Mouse (Mus musculus) spleen, adult 18-20 months (tissue): ENCODE measurements at regions not wholly inside any gene's neighbourhood (a gene's known extent, or its start where the extent isn't known, plus 50 kb on each side); places are given as distances from the start of the nearest gene placed in this dataset.

ENCODE experiments used
- DNase-seq, 2 experiments: peaks; one replicate each; pipeline ENCODE4 v3.0.0; 2022; ENCODE audit warnings: mixed read lengths in 2 of 2

GRCm38 (mm10) chr5:138875180-138876076 lies 55.5 kb downstream of the Gm5294 start:
- no peak for DNase-seq

- DNase-seq, result no peak
Measured at GRCm38 (mm10) chr5:138881649-138882226, 61.9 kb downstream of the Gm5294 start.

DNA sequence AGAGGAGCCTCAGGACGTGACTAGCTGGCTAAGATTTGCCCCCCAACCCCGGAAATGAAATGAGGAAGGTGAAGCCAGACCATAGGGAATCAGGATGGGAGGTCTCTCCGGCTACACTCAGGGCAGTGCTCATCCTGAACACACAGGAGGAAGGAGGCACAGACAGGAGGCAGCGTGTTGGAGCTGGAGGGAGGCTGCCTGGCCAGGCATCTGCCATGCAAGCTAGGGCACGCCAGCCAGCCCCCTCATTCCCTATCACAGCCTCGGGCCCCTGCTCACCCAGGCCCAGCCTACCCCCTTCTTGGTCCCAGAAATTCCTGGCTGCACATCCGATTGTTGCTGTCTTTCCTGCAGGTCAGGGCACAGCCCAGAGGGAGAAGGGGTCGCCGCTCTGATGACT lies 63.7 kb downstream of the Gm5294 start:
- DNase-seq, result no peak

DNA sequence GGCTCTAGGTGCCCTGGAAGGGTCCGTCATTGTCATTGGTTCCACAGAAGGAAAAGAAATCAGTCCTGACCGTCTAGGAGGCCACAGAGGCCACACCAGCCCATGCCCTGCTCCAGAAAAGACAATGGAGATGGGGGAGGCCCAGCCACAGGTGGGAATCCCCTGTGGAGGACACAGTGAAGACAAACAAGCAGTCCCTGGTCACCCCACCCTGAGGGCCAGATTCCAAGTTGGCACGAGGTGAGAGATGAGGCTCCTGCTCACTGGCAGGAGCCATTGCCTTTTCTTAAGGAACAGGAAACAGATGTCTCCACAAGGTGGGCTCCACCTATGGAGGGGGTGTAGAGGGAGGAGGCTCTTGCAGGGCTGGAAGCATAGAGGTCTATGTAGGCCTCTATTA lies 66.0 kb downstream of the Gm5294 start:
- DNase-seq, result no peak

- no peak for DNase-seq
Measured at GRCm38 (mm10) chr5:138888749-138889148, 68.9 kb downstream of the Gm5294 start.

- no peak for DNase-seq
Measured at GRCm38 (mm10) chr5:138889760-138890159, 69.9 kb downstream of the Gm5294 start.

DNA sequence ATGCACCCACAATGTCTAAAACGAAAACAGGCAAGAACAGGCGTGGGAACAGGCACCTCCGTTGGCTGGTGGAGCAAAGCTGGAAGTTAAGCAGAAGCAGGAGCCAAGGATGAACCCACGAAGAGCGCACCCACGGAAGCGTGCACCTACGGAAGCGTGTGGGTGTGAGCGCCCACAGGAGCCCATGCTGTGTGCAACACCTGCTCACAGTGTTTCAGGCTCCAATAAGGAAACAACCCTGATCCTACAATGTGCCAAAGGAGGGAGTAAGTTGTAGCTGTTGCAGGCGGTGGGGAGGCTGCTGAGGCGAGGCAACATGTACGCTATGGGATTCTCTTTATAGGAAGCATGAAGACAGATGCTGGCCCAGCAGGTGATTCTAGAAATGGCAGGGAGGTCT lies 74.6 kb downstream of the Gm5294 start:
- no peak for DNase-seq

- DNase-seq, result no peak
Measured at GRCm38 (mm10) chr5:138897255-138897654, 77.4 kb downstream of the Gm5294 start.

DNA sequence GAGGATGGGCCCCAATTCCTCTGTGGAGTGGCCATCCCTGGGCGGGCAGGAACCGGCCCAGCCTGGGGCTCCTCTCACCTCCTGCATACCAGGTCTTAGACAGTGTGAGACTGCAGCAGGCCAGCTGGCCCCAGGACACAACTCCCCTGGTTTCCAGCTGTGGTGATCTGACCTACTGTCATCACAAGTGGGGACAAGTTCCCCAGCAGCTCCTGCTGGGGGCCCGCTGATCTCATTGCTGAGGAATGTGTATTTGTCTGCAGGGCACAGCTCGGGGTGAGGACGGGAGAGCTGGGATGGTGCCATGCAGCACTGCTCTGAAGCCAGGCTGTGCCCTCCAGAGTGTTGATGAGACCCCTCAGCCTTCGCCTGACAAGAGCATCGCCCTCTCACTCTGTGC lies 78.6 kb downstream of the Gm5294 start:
- DNase-seq, result no peak

DNA sequence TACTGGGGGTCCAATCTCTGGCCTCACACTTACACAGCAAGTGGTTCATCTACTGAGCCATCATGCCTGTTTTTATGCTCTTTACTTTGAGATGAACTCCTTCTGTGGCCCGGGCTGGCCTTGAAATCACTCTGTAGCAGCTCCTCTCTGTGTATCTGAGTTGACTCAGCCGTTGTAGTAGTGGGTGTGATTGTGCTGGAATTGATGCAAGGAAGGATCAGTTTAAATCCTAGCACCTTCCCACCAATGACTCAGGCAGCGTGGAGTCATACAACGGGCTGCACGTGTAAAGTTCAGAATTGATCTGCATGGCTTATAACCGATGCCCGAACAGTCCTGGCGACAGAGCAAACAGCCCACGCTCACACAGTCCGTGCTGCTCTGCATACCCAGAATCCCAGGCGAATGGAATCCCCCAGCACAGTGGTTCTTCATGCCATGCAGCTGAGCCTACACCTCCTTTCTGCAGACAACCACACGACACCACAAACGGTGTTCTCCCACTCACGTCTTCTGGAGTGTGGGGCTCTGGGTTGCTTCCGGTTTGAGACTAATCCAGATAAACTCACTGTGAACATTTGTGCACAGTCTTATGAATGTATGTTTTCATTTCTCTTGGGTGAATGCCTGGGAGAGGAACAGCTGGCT lies 81.2 kb downstream of the Gm5294 start:
- no peak for DNase-seq

- no peak for DNase-seq
Measured at GRCm38 (mm10) chr5:138902316-138902715, 82.4 kb downstream of the Gm5294 start.

DNA sequence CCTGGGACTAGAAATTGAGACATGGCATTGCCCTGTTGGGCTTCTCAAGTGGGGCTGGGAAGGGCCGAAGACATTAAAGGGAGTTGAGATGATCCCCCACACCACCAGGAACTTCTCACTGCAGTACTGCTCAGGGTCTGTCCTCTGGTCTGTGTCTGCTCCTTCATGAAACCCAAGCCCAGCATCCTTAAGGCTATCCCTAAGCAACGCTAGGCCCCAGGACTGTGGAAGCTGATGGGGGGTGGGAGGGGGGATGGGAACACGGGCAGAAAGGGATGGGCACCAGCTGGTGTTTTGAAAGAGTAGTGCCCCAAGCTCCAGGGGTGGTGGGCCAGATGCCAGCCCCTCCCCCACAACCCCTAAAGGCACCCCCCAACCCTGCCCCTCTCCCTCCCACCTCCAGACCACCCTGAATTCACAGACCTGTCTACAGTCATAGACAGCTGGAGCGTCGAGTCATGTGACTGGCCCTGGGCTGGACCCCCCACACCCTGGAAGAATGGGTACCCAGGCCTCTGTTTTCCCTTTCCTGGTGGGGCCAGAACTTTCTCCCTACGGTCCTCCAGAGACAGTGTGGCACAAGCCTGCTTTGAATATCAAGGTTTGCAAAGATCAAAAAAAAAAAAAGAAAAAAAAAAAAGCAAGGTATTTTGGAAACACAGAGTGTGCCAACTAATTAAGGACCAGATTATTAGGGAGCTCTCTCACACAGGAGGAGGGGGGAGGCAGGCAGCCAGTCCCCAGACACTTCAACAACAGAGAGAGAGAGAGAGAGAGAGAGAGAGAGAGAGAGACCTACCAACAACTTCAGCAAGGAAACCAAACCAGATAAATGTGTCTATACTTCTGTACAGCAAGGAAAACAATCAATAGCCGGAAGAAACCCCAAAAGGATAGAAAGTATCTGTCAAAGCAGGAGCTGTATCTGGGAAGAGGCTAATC lies 85.1 kb downstream of the Pdgfa start:
- no peak for DNase-seq

- DNase-seq, result no peak
Measured at GRCm38 (mm10) chr5:138912711-138913105, 84.5 kb downstream of the Pdgfa start.

DNA sequence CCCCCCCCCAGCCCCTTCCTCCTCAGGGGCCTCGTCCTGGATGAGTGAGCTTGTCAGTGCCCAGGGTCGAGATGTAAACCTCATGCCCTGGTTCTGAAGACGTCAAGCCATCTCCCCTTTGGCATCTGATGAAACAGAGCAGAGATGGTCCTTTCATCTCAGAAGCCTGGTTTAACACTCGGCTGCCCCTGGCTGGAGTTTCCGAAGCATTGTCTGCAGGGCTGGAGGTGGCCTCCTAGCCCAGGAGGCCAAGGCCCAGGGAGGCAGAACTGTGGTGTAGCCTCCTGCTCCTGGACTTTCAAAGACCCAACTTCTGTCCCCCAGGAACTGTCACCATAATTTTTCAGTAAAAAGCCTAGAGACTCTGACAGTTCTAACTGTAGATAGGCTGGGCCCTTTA lies 82.1 kb downstream of the Pdgfa start:
- no peak for DNase-seq

DNA sequence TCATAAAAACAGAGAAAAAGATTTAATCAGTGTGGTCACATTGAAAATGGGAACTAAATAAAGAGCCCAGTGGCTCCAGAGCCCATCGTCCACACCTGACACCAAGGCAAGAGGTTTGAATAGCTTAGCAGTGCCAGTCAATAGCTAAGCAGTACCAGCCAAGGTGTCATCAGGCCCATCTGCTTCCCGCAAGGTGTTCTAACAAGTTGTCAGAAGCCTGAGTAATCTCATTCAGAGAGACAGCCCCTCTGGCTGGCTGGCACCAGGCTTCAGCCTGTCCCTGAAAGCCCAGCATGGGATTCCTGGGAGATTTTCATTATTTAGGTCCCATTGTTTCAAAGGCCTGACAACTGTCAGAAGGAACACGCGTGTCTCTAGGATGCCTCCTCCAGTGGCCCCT lies 81.7 kb downstream of the Pdgfa start:
- no peak for DNase-seq

DNA sequence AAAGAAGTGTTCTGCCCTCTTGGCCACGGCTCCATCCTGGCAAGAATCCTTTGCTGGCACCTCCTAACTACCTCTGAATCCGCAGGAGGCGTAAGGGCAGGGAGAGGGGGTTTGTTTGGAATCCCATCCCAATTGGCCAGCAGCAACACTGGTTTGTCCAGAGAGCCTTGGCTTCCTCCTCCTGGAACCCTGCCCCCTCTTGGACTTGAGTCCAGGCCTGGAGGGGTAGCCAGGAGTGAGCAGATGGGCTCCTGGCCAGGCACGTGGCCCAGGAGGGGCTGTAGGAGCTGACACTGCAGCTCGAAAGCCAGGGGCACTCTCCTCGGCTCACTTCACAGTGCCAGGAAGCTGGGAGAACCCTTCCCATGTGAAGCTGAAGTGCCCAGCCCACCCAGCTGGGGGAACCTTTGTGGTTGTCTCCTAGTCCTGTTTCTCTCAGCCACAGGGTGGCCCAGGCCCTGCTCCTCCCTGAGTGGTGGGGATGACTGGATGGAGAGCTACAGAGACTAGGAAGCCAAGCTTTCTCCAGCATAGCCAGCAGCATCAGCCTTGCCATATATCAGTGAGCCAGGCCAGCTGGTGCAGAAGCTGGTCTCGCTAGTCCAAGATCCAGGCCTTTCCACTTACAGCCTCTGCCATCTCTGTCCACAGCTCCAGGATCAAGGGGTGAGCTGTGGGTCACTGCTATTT lies 76.9 kb downstream of the Pdgfa start:
- peak in 1 of 2 experiments; percentile 6 for DNase-seq

GRCm38 (mm10) chr5:138922116-138922515 lies 75.1 kb downstream of the Pdgfa start:
- no peak for DNase-seq
